Mouse (Mus musculus) midbrain, embryonic 12.5 days (tissue): ENCODE measurements around the gene Phip. TPM values are rescaled to one million over a fixed set of nuclear protein-coding genes. Genes with fewer than 3 reads are reported as not detected.
A peak's percentile ranks its signal among the peaks of the same experiment; 100 is the strongest.

Source experiments
- ATAC-seq: fragments of 200-750 bp; cut with Nextera tagmentation; 2 replicates; pipeline ENCODE4 v1.8.0; 2017; ENCODE audit warnings: low read depth, moderate TSS enrichment, moderate library complexity; ENCODE audit not compliant: low FRiP score
- H3K27ac ChIP-seq: fragments of 300-500 bp; sonication (generic); replicated peaks from 2 replicates; pipeline ENCODE4 v1.5.1; 2016; ENCODE audit warnings: mild to moderate bottlenecking
- H3K27me3 ChIP-seq: fragments of 300-500 bp; sonication (generic); 2 replicates; pipeline ENCODE4 v1.6.1; 2016; ENCODE audit warnings: mild to moderate bottlenecking
- H3K36me3 ChIP-seq: fragments of 300-500 bp; sonication (generic); 2 replicates; pipeline ENCODE4 v1.6.1; 2016
- H3K4me1 ChIP-seq: fragments of 300-500 bp; sonication (generic); 2 replicates; pipeline ENCODE4 v1.6.1; 2016
- H3K4me2 ChIP-seq: fragments of 300-500 bp; sonication (generic); replicated peaks from 2 replicates; pipeline ENCODE4 v1.6.1; 2016; ENCODE audit warnings: mild to moderate bottlenecking, moderate library complexity
- H3K4me3 ChIP-seq: fragments of 300-500 bp; sonication (generic); 2 replicates; pipeline ENCODE4 v1.5.1; 2016; ENCODE audit warnings: mild to moderate bottlenecking
- H3K9ac ChIP-seq: fragments of 300-500 bp; sonication (generic); replicated peaks from 2 replicates; pipeline ENCODE4 v1.6.1; 2016; ENCODE audit warnings: mild to moderate bottlenecking, moderate library complexity
- H3K9me3 ChIP-seq: fragments of 300-500 bp; sonication (generic); 2 replicates; pipeline ENCODE4 v1.6.1; 2016; ENCODE audit warnings: mild to moderate bottlenecking
- WGBS: fragments of 180-500 bp; shearing (Covaris S2); methylation state at CpG from one replicate; pipeline ENCODE4 v1.1.7; 2016; 5-methylcytosine and 5-hydroxymethylcytosine counted together
- polyA plus RNA-seq: library from polyadenylated mRNA; unstranded; fragments of >200 nt; fragmentation: Nextera tagmentation; extraction: Ambion mirVana; gene quantifications from 2 replicates; pipeline ENCODE4 v1.2.1, GENCODE M21; 2016

Phip gene
- polyA plus RNA-seq, 1 experiment from 2014 or later, result 153 TPM

GRCm38 (mm10) chr9:82861775-82862430 lies 113.4 kb downstream of the Phip start:
- no peaks in the 10 kb centered on the region for H3K27me3 ChIP-seq
- H3K9me3 ChIP-seq, result no peaks in the 10 kb centered on the region
- no peaks in the 10 kb centered on the region for H3K4me1 ChIP-seq
- H3K36me3 ChIP-seq, result no peaks in the 10 kb centered on the region
- no peak overlapping the region for H3K4me3 ChIP-seq
- ATAC-seq, result no peak
- no peak overlapping the region for H3K4me2 ChIP-seq
- H3K9ac ChIP-seq, result no peak overlapping the region
- H3K27ac ChIP-seq, result no peak overlapping the region
- WGBS, result 89% methylated on average over 3 of the region's 3 CpGs

- Histone ChIP-seq H3K27me3 (no peaks in the 10 kb centered on the region), H3K4me3 (no peak overlapping the region), H3K36me3 (no peaks in the 10 kb centered on the region), H3K27ac (no peak overlapping the region), H3K9ac (no peak overlapping the region), H3K4me1 (no peaks in the 10 kb centered on the region), H3K4me2 (no peak overlapping the region), H3K9me3 (no peaks in the 10 kb centered on the region)
- ATAC-seq, result no peak
- 90% methylated on average over 4 of the region's 4 CpGs for WGBS
These were observed 114.0 kb downstream of the Phip start for GRCm38 (mm10) chr9:82861316-82861715.

- H3K9ac ChIP-seq, result no peak overlapping the region
- no peaks in the 10 kb centered on the region for H3K9me3 ChIP-seq
- no peak overlapping the region for H3K4me3 ChIP-seq
- 96% methylated on average over 2 of the region's 2 CpGs for WGBS
- H3K27me3 ChIP-seq, result no peaks in the 10 kb centered on the region
- no peak overlapping the region for H3K27ac ChIP-seq
- no peak overlapping the region for H3K4me2 ChIP-seq
- no peak for ATAC-seq
- no peaks in the 10 kb centered on the region for H3K36me3 ChIP-seq
- H3K4me1 ChIP-seq, result no peaks in the 10 kb centered on the region
These were observed 114.5 kb downstream of the Phip start for GRCm38 (mm10) chr9:82860805-82861204.

GRCm38 (mm10) chr9:82856241-82856640 lies 119.1 kb downstream of the Phip start:
- no peaks in the 10 kb centered on the region for H3K9me3 ChIP-seq
- no peak overlapping the region for H3K9ac ChIP-seq
- no peaks in the 10 kb centered on the region for H3K4me1 ChIP-seq
- H3K27me3 ChIP-seq, result no peaks in the 10 kb centered on the region
- WGBS, result 87% methylated on average over 4 of the region's 4 CpGs
- H3K36me3 ChIP-seq, result no peaks in the 10 kb centered on the region
- H3K4me3 ChIP-seq, result no peak overlapping the region
- H3K4me2 ChIP-seq, result no peak overlapping the region
- H3K27ac ChIP-seq, result no peak overlapping the region
- no peak for ATAC-seq

GRCm38 (mm10) chr9:82854973-82855614 lies 120.2 kb downstream of the Phip start:
- 42% methylated on average over 3 of the region's 3 CpGs for WGBS
- no peak overlapping the region for H3K4me3 ChIP-seq
- H3K9ac ChIP-seq, result no peak overlapping the region
- H3K36me3 ChIP-seq, result no peaks in the 10 kb centered on the region
- no peak for ATAC-seq
- H3K4me2 ChIP-seq, result no peak overlapping the region
- no peaks in the 10 kb centered on the region for H3K4me1 ChIP-seq
- H3K9me3 ChIP-seq, result no peaks in the 10 kb centered on the region
- no peak overlapping the region for H3K27ac ChIP-seq
- H3K27me3 ChIP-seq, result no peaks in the 10 kb centered on the region

- no peaks in the 10 kb centered on the region for H3K4me1 ChIP-seq
- 50% methylated on average over 2 of the region's 2 CpGs for WGBS
- no peak overlapping the region for H3K27ac ChIP-seq
- H3K36me3 ChIP-seq, result no peaks in the 10 kb centered on the region
- H3K9ac ChIP-seq, result no peak overlapping the region
- ATAC-seq, result peak; percentile 44; the same call in 1 of the 2 replicates
- no peak overlapping the region for H3K4me2 ChIP-seq
- H3K9me3 ChIP-seq, result no peaks in the 10 kb centered on the region
- no peak overlapping the region for H3K4me3 ChIP-seq
- no peaks in the 10 kb centered on the region for H3K27me3 ChIP-seq
These were observed 121.3 kb downstream of the Phip start for GRCm38 (mm10) chr9:82854040-82854439.

- no peaks in the 10 kb centered on the region for H3K4me1 ChIP-seq
- H3K4me3 ChIP-seq, result no peak overlapping the region
- H3K4me2 ChIP-seq, result no peak overlapping the region
- H3K27me3 ChIP-seq, result no peaks in the 10 kb centered on the region
- no peak for ATAC-seq
- H3K9ac ChIP-seq, result no peak overlapping the region
- WGBS, result 95% methylated on average over 4 of the region's 4 CpGs
- no peaks in the 10 kb centered on the region for H3K9me3 ChIP-seq
- H3K27ac ChIP-seq, result no peak overlapping the region
- peaks cover 15% of the 10 kb centered on the region; the same call in 1 of the 2 replicates for H3K36me3 ChIP-seq
These were observed 132.6 kb downstream of the Phip start for GRCm38 (mm10) chr9:82842671-82843070.

GRCm38 (mm10) chr9:82835921-82836320 lies 139.4 kb downstream of the Phip start:
- no peaks in the 10 kb centered on the region for H3K9me3 ChIP-seq
- no peak overlapping the region for H3K27ac ChIP-seq
- peaks cover 5% of the 10 kb centered on the region; the same call in 1 of the 2 replicates for H3K36me3 ChIP-seq
- ATAC-seq, result no peak; the same call in 1 of the 2 replicates
- H3K4me3 ChIP-seq, result no peak overlapping the region
- no peak overlapping the region for H3K9ac ChIP-seq
- no peak overlapping the region for H3K4me2 ChIP-seq
- whole genome bisulfite sequencing, result 86% methylated on average over 6 of the region's 6 CpGs
- peaks cover 1% of the 10 kb centered on the region; the same call in 1 of the 2 replicates for H3K4me1 ChIP-seq
- no peaks in the 10 kb centered on the region for H3K27me3 ChIP-seq

- Histone ChIP-seq H3K27me3 (no peaks in the 10 kb centered on the region), H3K4me1 (peaks cover 9% of the 10 kb centered on the region), H3K4me2 (no peak overlapping the region), H3K9ac (no peak overlapping the region), H3K4me3 (no peak overlapping the region), H3K36me3 (no peaks in the 10 kb centered on the region), H3K27ac (no peak overlapping the region), H3K9me3 (no peaks in the 10 kb centered on the region)
- ATAC-seq, result no peak
- WGBS, result 39% methylated on average over 4 of the region's 4 CpGs
These were observed 143.4 kb downstream of the Phip start for GRCm38 (mm10) chr9:82831891-82832290.

GRCm38 (mm10) chr9:82829693-82830430 lies 145.5 kb downstream of the Phip start:
- Histone ChIP-seq H3K27me3 (no peaks in the 10 kb centered on the region), H3K4me3 (peak overlapping the region; percentile 83), H3K4me2 (peak overlapping the region; percentile 64), H3K9me3 (no peaks in the 10 kb centered on the region), H3K4me1 (peaks cover 9% of the 10 kb centered on the region), H3K27ac (peak overlapping the region; percentile 93), H3K36me3 (no peaks in the 10 kb centered on the region), H3K9ac (peak overlapping the region; percentile 80)
- under 1% methylated on average over 65 of the region's 65 CpGs for WGBS
- ATAC-seq, result peak; percentile 95

- Histone ChIP-seq H3K27ac (peak within 1 kb of the TSS; percentile 93), H3K36me3 (no peaks in the 10 kb centered on the region), H3K27me3 (no peaks in the 10 kb centered on the region), H3K9me3 (no peaks in the 10 kb centered on the region), H3K4me2 (peak within 1 kb of the TSS; percentile 64), H3K9ac (peak within 1 kb of the TSS; percentile 80), H3K4me3 (peak within 1 kb of the TSS; percentile 83), H3K4me1 (peaks cover 9% of the 10 kb centered on the region)
- peak; percentile 42 for ATAC-seq
- 10% methylated on average over 20 of the region's 20 CpGs for WGBS
These were observed 146.2 kb downstream of the Phip start, which contains the start of gene Irak1bp1 for GRCm38 (mm10) chr9:82829007-82829689. Gene Irak1bp1, plus strand, starts transcription at chr9:82829540.
